Mouse (Mus musculus) heart, adult 8-10 months (tissue): Measurements from ENCODE around the gene Tmed8. TPM values are rescaled to one million over a fixed set of nuclear protein-coding genes. Genes with fewer than 3 reads are reported as not detected.
A peak's percentile ranks its signal among the peaks of the same experiment; 100 is the strongest.
"Not testable (repeated sequence)": the region's sequence is repeated elsewhere in the genome, so short reads cannot be mapped to it uniquely, and the experiment has no call there.

Experiments
- DNase-seq: peaks from one replicate; pipeline ENCODE4 v3.0.0; 2022; ENCODE audit warnings: low spot score
- total RNA-seq, 4 experiments: library from RNA; stranded (reverse); gene quantifications; 2 replicates each; pipeline ENCODE4 v1.2.4; 2022

Gene Tmed8
- total RNA-seq, 4 experiments from 2014 or later, result 6.3 to 6.9 (median 6.7) TPM

GRCm38 (mm10) chr12:87160310-87160709 is 39.9 kb downstream of the Tmed8 start:
- no peak for DNase-seq

- DNase-seq, result no peak
Observed at GRCm38 (mm10) chr12:87158099-87158498, 42.2 kb downstream of the Tmed8 start.

GRCm38 (mm10) chr12:87157361-87157760 is 42.9 kb downstream of the Tmed8 start:
- no peak for DNase-seq

- DNase-seq, result not testable (repeated sequence)
Observed at GRCm38 (mm10) chr12:87154448-87154847, 45.8 kb downstream of the Tmed8 start.

GRCm38 (mm10) chr12:87149471-87149870 is 50.8 kb downstream of the Tmed8 start:
- no peak for DNase-seq

- no peak for DNase-seq
Observed at GRCm38 (mm10) chr12:87148136-87148535, 52.1 kb downstream of the Tmed8 start.

- peak; percentile 95 for DNase-seq
Observed at GRCm38 (mm10) chr12:87147395-87148089, 52.7 kb downstream of the Tmed8 start, which contains the start of gene Pomt2. Gene Pomt2 (minus strand): TSS chr12:87147968.

- DNase-seq, result peak; percentile 85
Observed at GRCm38 (mm10) chr12:87146966-87147365, 53.3 kb downstream of the Tmed8 start, which contains the start of gene Gstz1. Gene Gstz1 (plus strand): TSS chr12:87147165.

GRCm38 (mm10) chr12:87142156-87142555 is 58.1 kb downstream of the Tmed8 start:
- DNase-seq, result no peak

GRCm38 (mm10) chr12:87138768-87139167 is 61.5 kb downstream of the Tmed8 start:
- DNase-seq, result no peak

- no peak for DNase-seq
Observed at GRCm38 (mm10) chr12:87138342-87138701, 61.9 kb downstream of the Tmed8 start.

- DNase-seq, result no peak
Observed at GRCm38 (mm10) chr12:87137439-87138341, 62.6 kb downstream of the Tmed8 start.

GRCm38 (mm10) chr12:87132784-87133183 is 67.5 kb downstream of the Tmed8 start:
- DNase-seq, result no peak

- no peak for DNase-seq
Observed at GRCm38 (mm10) chr12:87132210-87132609, 68.0 kb downstream of the Tmed8 start.

- no peak for DNase-seq
Observed at GRCm38 (mm10) chr12:87131619-87132018, 68.6 kb downstream of the Tmed8 start.

GRCm38 (mm10) chr12:87131181-87131580 is 69.1 kb downstream of the Tmed8 start:
- DNase-seq, result no peak

GRCm38 (mm10) chr12:87130224-87130623 is 70.0 kb downstream of the Tmed8 start:
- DNase-seq, result no peak

GRCm38 (mm10) chr12:87127256-87127655 is 73.0 kb downstream of the Tmed8 start:
- DNase-seq, result no peak

- no peak for DNase-seq
Observed at GRCm38 (mm10) chr12:87121918-87122589, 78.2 kb downstream of the Tmed8 start.
